Mouse (Mus musculus) central nervous system, embryonic 18 days (tissue): Measurements from ENCODE around the gene Smcp. TPM values are rescaled to one million over a fixed set of nuclear protein-coding genes. Genes with fewer than 3 reads are reported as not detected.

Experiments used
- polyA plus RNA-seq: library from polyadenylated mRNA; depleted of rRNA; stranded (reverse); fragments of >200 nt; gene quantifications from 2 replicates; pipeline ENCODE4 v1.2.3, GENCODE M21; 2012; rRNA removed

Gene Smcp
- polyA plus RNA-seq = not detected in 2 replicates

GRCm38 (mm10) chr3:92588858-92589257 lies at the start of gene Smcp:
Gene Smcp, minus strand, starts transcription at chr3:92588997.

GRCm38 (mm10) chr3:92621560-92621959 lies 32.8 kb upstream of the Smcp start, which contains the start of gene Lce6a:
Gene Lce6a, minus strand, starts transcription at chr3:92621660.

GRCm38 (mm10) chr3:92607392-92607791 lies 18.6 kb upstream of the Smcp start, which contains the start of gene 2210017I01Rik:
Gene 2210017I01Rik, minus strand, starts transcription at chr3:92607492.

GRCm38 (mm10) chr3:92573449-92574041 lies 15.3 kb downstream of the Smcp start, which contains the start of gene Ivl:
Gene Ivl, minus strand, starts transcription at chr3:92573735.

GRCm38 (mm10) chr3:92534411-92534810 lies 54.4 kb downstream of the Smcp start, which contains the start of gene 2310046K23Rik:
Gene 2310046K23Rik, minus strand, starts transcription at chr3:92534511.

Other genes with a start within 250 kb of the Smcp start
- gene Sprr2d, start 249.9 kb downstream of the Smcp start, polyA plus RNA-seq = 0.83 TPM in 1 of 2 replicates, not detected in the other
- gene Sprr2e, start 236.9 kb downstream of the Smcp start, polyA plus RNA-seq = not detected in 2 replicates
- gene Sprr2f, start 223.8 kb downstream of the Smcp start, polyA plus RNA-seq = not detected in 2 replicates
- 0.88 TPM in 1 of 2 replicates, not detected in the other for gene Sprr2h, start 203.3 kb downstream of the Smcp start, polyA plus RNA-seq
- gene Sprr2i, start 181.0 kb downstream of the Smcp start, polyA plus RNA-seq = 0.30 TPM in 1 of 2 replicates, not detected in the other
- gene Sprr2j-ps, start 170.9 kb downstream of the Smcp start, polyA plus RNA-seq = not detected in 2 replicates
- 3.7 and 6.2 TPM in 2 replicates for gene Gm9774, start 159.6 kb downstream of the Smcp start, polyA plus RNA-seq
- not detected in 2 replicates for gene Sprr2k, start 156.4 kb downstream of the Smcp start, polyA plus RNA-seq
- not detected in 2 replicates for gene Sprr1b, start 150.2 kb downstream of the Smcp start, polyA plus RNA-seq
- not detected in 2 replicates for gene Sprr3, start 130.3 kb downstream of the Smcp start, polyA plus RNA-seq
- gene Sprr1a, start 103.1 kb downstream of the Smcp start, polyA plus RNA-seq = 0.07 and 0.25 TPM in 2 replicates
- not detected in 2 replicates for gene Sprr4, start 88.5 kb downstream of the Smcp start, polyA plus RNA-seq
- not detected in 2 replicates for gene 2310046K23Rik, start 54.5 kb downstream of the Smcp start, polyA plus RNA-seq
- not detected in 2 replicates for gene Ivl, start 15.3 kb downstream of the Smcp start, polyA plus RNA-seq
- not detected in 2 replicates for gene 2210017I01Rik, start 18.5 kb upstream of the Smcp start, polyA plus RNA-seq
- gene Lce6a, start 32.7 kb upstream of the Smcp start, polyA plus RNA-seq = not detected in 2 replicates
- gene Lce1a1, start 59.3 kb upstream of the Smcp start, polyA plus RNA-seq = not detected in 2 replicates
- gene Lce1b, start 67.9 kb upstream of the Smcp start, polyA plus RNA-seq = not detected in 2 replicates
- not detected in 2 replicates for gene Lce1a2, start 81.3 kb upstream of the Smcp start, polyA plus RNA-seq
- gene Lce1c, start 90.2 kb upstream of the Smcp start, polyA plus RNA-seq = not detected in 2 replicates
- not detected in 2 replicates for gene Lce1d, start 98.2 kb upstream of the Smcp start, polyA plus RNA-seq
- not detected in 2 replicates for gene Lce1e, start 120.1 kb upstream of the Smcp start, polyA plus RNA-seq
- not detected in 2 replicates for gene Lce1f, start 131.4 kb upstream of the Smcp start, polyA plus RNA-seq
- gene Gm38119, start 150.1 kb upstream of the Smcp start, polyA plus RNA-seq = not detected in 2 replicates
- not detected in 2 replicates for gene Lce1g, start 163.3 kb upstream of the Smcp start, polyA plus RNA-seq
- not detected in 2 replicates for gene Lce1h, start 176.1 kb upstream of the Smcp start, polyA plus RNA-seq
- gene Lce1i, start 189.9 kb upstream of the Smcp start, polyA plus RNA-seq = not detected in 2 replicates
- gene Lce1j, start 201.5 kb upstream of the Smcp start, polyA plus RNA-seq = not detected in 2 replicates
- gene Lce1k, start 218.9 kb upstream of the Smcp start, polyA plus RNA-seq = not detected in 2 replicates
- not detected in 2 replicates for gene Kprp, start 238.2 kb upstream of the Smcp start, polyA plus RNA-seq